Mouse (Mus musculus) testis, adult 2 months (tissue): ENCODE data around the gene Ddah1.

Source experiments
- CTCF ChIP-seq: fragments of 200-500 bp; IDR thresholded peaks from 2 replicates; pipeline ENCODE4 v1.5.1; 2012; ENCODE audit warnings: low read depth, mild to moderate bottlenecking, inconsistent platforms, low read length, moderate library complexity; ENCODE audit not compliant: control insufficient read depth, insufficient read depth, insufficient replicate concordance
- POLR2A ChIP-seq: fragments of 200-500 bp; IDR thresholded peaks from 2 replicates; pipeline ENCODE4 v1.6.1; 2012; ENCODE audit warnings: low read depth, mild to moderate bottlenecking, inconsistent platforms, low read length, moderate library complexity; ENCODE audit not compliant: control insufficient read depth

DNA sequence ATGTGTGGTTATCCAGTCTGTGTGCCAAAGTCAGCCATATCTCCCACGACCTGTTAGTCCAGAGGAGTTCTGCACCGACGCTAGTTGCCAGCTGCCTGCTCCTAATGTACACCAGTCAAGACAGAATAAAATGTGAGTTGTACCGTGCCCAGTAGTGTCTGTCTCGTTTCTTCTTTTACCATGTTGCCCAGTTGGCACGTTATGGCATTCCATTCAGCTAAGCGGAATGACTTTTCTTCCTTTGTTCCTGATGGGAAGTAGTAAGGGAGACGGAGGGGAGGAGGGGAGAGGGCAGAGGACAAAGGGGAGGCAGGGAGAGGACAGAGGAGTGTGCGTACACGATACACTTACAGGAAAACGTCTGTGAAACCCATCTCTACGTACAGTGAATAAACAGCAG is 135.7 kb downstream of the Ddah1 start:
- TF ChIP-seq CTCF = no peak
- TF ChIP-seq POLR2A = no peak
